Mouse (Mus musculus): ENCODE results near the gene Fcnb. TPM values are rescaled to one million over a fixed set of nuclear protein-coding genes. Genes with fewer than 3 reads are reported as not detected.

The Fcnb gene
- polyA plus RNA-seq, 1 experiment from 2014 or later = 0.25 TPM

- 75% methylated on average over 14 of the region's 14 CpGs for WGBS
- H3K4me2 ChIP-seq (ENCODE audit: low read depth, low read length) = no peak overlapping the region
- H3K36me3 ChIP-seq (ENCODE audit: control insufficient read depth, insufficient read depth, low read length) = peaks cover 3% of the 10 kb centered on the region; the same call in 1 of the 2 replicates
- H3K4me3 ChIP-seq (ENCODE audit: low read length) = no peak overlapping the region
- peak overlapping the region; percentile 3; the same call in 1 of the 2 replicates for H3K27ac ChIP-seq (ENCODE audit: low read length)
- peak; percentile 24; the same call in 1 of the 2 replicates for ATAC-seq (ENCODE audit: low read depth)
- peaks cover 17% of the 10 kb centered on the region for H3K4me1 ChIP-seq (replicated peaks; ENCODE audit: control insufficient read depth, insufficient read depth, low read length)
- no peaks in the 10 kb centered on the region for H3K9me3 ChIP-seq (ENCODE audit: control insufficient read depth, low read length)
- no peaks in the 10 kb centered on the region for H3K27me3 ChIP-seq (ENCODE audit: control insufficient read depth, insufficient read depth, low read depth, low read length)
- no peak overlapping the region for H3K9ac ChIP-seq (ENCODE audit: low read length)
Observed at GRCm38 (mm10) chr2:28038391-28039096, 46.1 kb downstream of the Fcnb start.

GRCm38 (mm10) chr2:28037505-28038390, 46.9 kb downstream of the Fcnb start:
- peak overlapping the region; percentile 3; the same call in 1 of the 2 replicates for H3K27ac ChIP-seq (ENCODE audit: low read length)
- H3K4me1 ChIP-seq (replicated peaks; ENCODE audit: control insufficient read depth, insufficient read depth, low read length) = peaks cover 17% of the 10 kb centered on the region
- 38% methylated on average over 12 of the region's 12 CpGs for WGBS
- H3K9me3 ChIP-seq (ENCODE audit: control insufficient read depth, low read length) = no peaks in the 10 kb centered on the region
- no peak overlapping the region for H3K4me3 ChIP-seq (ENCODE audit: low read length)
- H3K9ac ChIP-seq (ENCODE audit: low read length) = no peak overlapping the region
- H3K27me3 ChIP-seq (ENCODE audit: control insufficient read depth, insufficient read depth, low read depth, low read length) = no peaks in the 10 kb centered on the region
- no peak overlapping the region for H3K4me2 ChIP-seq (ENCODE audit: low read depth, low read length)
- ATAC-seq (ENCODE audit: low read depth) = peak; percentile 57
- peaks cover 8% of the 10 kb centered on the region; the same call in 1 of the 2 replicates for H3K36me3 ChIP-seq (ENCODE audit: control insufficient read depth, insufficient read depth, low read length)

- Histone ChIP-seq H3K27me3 (ENCODE audit: control insufficient read depth, insufficient read depth, low read depth, low read length) (no peaks in the 10 kb centered on the region), H3K36me3 (ENCODE audit: control insufficient read depth, insufficient read depth, low read length) (peaks cover 8% of the 10 kb centered on the region; the same call in 1 of the 2 replicates), H3K4me2 (ENCODE audit: low read depth, low read length) (no peak overlapping the region), H3K9ac (ENCODE audit: low read length) (no peak overlapping the region), H3K9me3 (ENCODE audit: control insufficient read depth, low read length) (no peaks in the 10 kb centered on the region), H3K4me3 (ENCODE audit: low read length) (no peak overlapping the region), H3K4me1 (replicated peaks; ENCODE audit: control insufficient read depth, insufficient read depth, low read length) (peaks cover 17% of the 10 kb centered on the region), H3K27ac (ENCODE audit: low read length) (no peak overlapping the region)
- WGBS = 72% methylated on average over 13 of the region's 13 CpGs
- peak; percentile 9; the same call in 1 of the 2 replicates for ATAC-seq (ENCODE audit: low read depth)
Observed at GRCm38 (mm10) chr2:28036788-28037187, 47.9 kb downstream of the Fcnb start.

GRCm38 (mm10) chr2:28034011-28034710, 50.5 kb downstream of the Fcnb start:
- Histone ChIP-seq H3K27me3 (ENCODE audit: control insufficient read depth, insufficient read depth, low read depth, low read length) (no peaks in the 10 kb centered on the region), H3K36me3 (ENCODE audit: control insufficient read depth, insufficient read depth, low read length) (peaks cover 14% of the 10 kb centered on the region), H3K9me3 (ENCODE audit: control insufficient read depth, low read length) (no peaks in the 10 kb centered on the region), H3K27ac (ENCODE audit: low read length) (no peak overlapping the region), H3K4me3 (ENCODE audit: low read length) (no peak overlapping the region), H3K4me1 (replicated peaks; ENCODE audit: control insufficient read depth, insufficient read depth, low read length) (peaks cover 17% of the 10 kb centered on the region), H3K4me2 (ENCODE audit: low read depth, low read length) (no peak overlapping the region), H3K9ac (ENCODE audit: low read length) (no peak overlapping the region)
- WGBS = 82% methylated on average over 13 of the region's 13 CpGs
- no peak for ATAC-seq (ENCODE audit: low read depth)

GRCm38 (mm10) chr2:28032469-28032868, 52.2 kb downstream of the Fcnb start:
- peaks cover 6% of the 10 kb centered on the region for H3K4me1 ChIP-seq (replicated peaks; ENCODE audit: control insufficient read depth, insufficient read depth, low read length)
- WGBS = 81% methylated on average over 11 of the region's 11 CpGs
- no peak overlapping the region for H3K9ac ChIP-seq (ENCODE audit: low read length)
- H3K27ac ChIP-seq (ENCODE audit: low read length) = no peak overlapping the region
- H3K27me3 ChIP-seq (ENCODE audit: control insufficient read depth, insufficient read depth, low read depth, low read length) = no peaks in the 10 kb centered on the region
- H3K4me2 ChIP-seq (ENCODE audit: low read depth, low read length) = no peak overlapping the region
- no peaks in the 10 kb centered on the region for H3K9me3 ChIP-seq (ENCODE audit: control insufficient read depth, low read length)
- peaks cover 23% of the 10 kb centered on the region for H3K36me3 ChIP-seq (ENCODE audit: control insufficient read depth, insufficient read depth, low read length)
- no peak overlapping the region for H3K4me3 ChIP-seq (ENCODE audit: low read length)
- ATAC-seq (ENCODE audit: low read depth) = no peak

- Histone ChIP-seq H3K9me3 (ENCODE audit: control insufficient read depth, low read length) (no peaks in the 10 kb centered on the region), H3K36me3 (ENCODE audit: control insufficient read depth, insufficient read depth, low read length) (peaks cover 26% of the 10 kb centered on the region)
- 71% methylated on average over 9 of the region's 9 CpGs for WGBS
Observed at GRCm38 (mm10) chr2:28031860-28032259, 52.8 kb downstream of the Fcnb start.

More at GRCm38 (mm10) chr2:28031860-28032259, 52.8 kb downstream of the Fcnb start:
- H3K4me1 ChIP-seq (replicated peaks; ENCODE audit: control insufficient read depth, insufficient read depth, low read length) = no peaks in the 10 kb centered on the region; the same call in 1 of the 2 replicates
- ATAC-seq (ENCODE audit: low read depth) = no peak
- H3K9ac ChIP-seq (ENCODE audit: low read length) = no peak overlapping the region
- H3K4me2 ChIP-seq (ENCODE audit: low read depth, low read length) = no peak overlapping the region
- no peak overlapping the region for H3K4me3 ChIP-seq (ENCODE audit: low read length)
- no peaks in the 10 kb centered on the region for H3K27me3 ChIP-seq (ENCODE audit: control insufficient read depth, insufficient read depth, low read depth, low read length)
- H3K27ac ChIP-seq (ENCODE audit: low read length) = no peak overlapping the region

Other genes with a start within 250 kb of the Fcnb start
- 66.2 and 69.5 TPM in 2 replicates for gene Col5a1, start 198.5 kb downstream of the Fcnb start, polyA plus RNA-seq (2015; fragmentation: Nextera tagmentation; extraction: Ambion mirVana)
- 9.2 and 9.5 TPM in 2 replicates for gene Olfm1, start 108.1 kb upstream of the Fcnb start, polyA plus RNA-seq (2015; fragmentation: Nextera tagmentation; extraction: Ambion mirVana)

Measured in lung, embryonic 16.5 days (tissue).